ENCODE assay signal across 32 mouse cellular contexts in the genomic region with DNA sequence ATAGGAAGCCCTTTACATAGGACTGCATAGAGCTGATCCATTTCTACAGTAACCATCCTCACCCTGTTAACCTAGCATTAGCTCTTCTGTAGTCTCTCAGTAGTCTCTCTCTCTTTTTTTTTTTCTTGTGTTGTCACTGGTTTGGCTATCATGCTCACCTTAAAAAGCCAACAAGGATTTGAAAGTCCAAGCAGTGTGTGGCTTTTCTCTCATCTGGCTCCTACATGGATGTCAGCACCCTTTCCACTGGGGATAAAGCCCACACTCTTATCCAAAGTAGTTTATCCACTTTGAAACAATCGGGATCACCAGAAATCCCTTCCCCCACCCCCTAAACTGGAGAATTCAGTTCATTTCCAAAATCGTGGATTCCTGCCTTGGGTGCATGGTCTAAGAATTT. TPM values are rescaled to one million over a fixed set of nuclear protein-coding genes. Genes with fewer than 3 reads are reported as not detected.
DNase-seq lines count a peak whose midpoint lies in the region; ATAC-seq lines count a peak whose summit lies in the region.
"Had no signal": no experiment of that assay in that cellular context is flagged by ENCODE, and none has a peak within 500 bp of the region (broad histone marks: within the 10 kb centered on the region; RNA-seq: fewer than 3 reads in every experiment).

No protein-coding gene starts in this region.

- H3K4me2 ChIP-seq in heart, embryonic 12.5 days, result no peak overlapping the region
- H3K4me2 ChIP-seq in midbrain, embryonic 13.5 days (replicated peaks), result no peak overlapping the region
- H3K4me2 ChIP-seq: embryonic facial prominence, embryonic 13.5 days; forebrain, embryonic 12.5 days; forebrain, embryonic 15.5 days; heart, embryonic 15.5 days; hindbrain, embryonic 12.5 days; hindbrain, embryonic 15.5 days had no signal

- H3K27me3 ChIP-seq in heart, embryonic 12.5 days (replicated peaks), result no peaks in the 10 kb centered on the region
- H3K27me3 ChIP-seq in midbrain, embryonic 13.5 days, result no peaks in the 10 kb centered on the region
- H3K27me3 ChIP-seq: embryonic facial prominence, embryonic 13.5 days; forebrain, embryonic 12.5 days; forebrain, embryonic 15.5 days; heart, embryonic 15.5 days; hindbrain, embryonic 12.5 days; hindbrain, embryonic 15.5 days had no signal

- no peaks in the 10 kb centered on the region for H3K9me3 ChIP-seq in heart, embryonic 12.5 days (replicated peaks)
- no peaks in the 10 kb centered on the region for H3K9me3 ChIP-seq in midbrain, embryonic 13.5 days
- H3K9me3 ChIP-seq: embryonic facial prominence, embryonic 10.5 days; embryonic facial prominence, embryonic 13.5 days; forebrain, embryonic 12.5 days; forebrain, embryonic 15.5 days; heart, embryonic 15.5 days; hindbrain, embryonic 12.5 days; hindbrain, embryonic 15.5 days had no signal

- H3K4me3 ChIP-seq in heart, embryonic 12.5 days, result no peak overlapping the region
- H3K4me3 ChIP-seq in brown adipose tissue, adult 24 weeks (ENCODE audit: insufficient read depth, low read depth, low read length), result no peak overlapping the region
- no peak overlapping the region for H3K4me3 ChIP-seq in midbrain, embryonic 13.5 days (replicated peaks)
- H3K4me3 ChIP-seq: embryonic facial prominence, embryonic 10.5 days; embryonic facial prominence, embryonic 13.5 days; erythroblast, embryonic 14.5 days; forebrain, embryonic 12.5 days; forebrain, embryonic 15.5 days; heart, embryonic 15.5 days; hindbrain, embryonic 12.5 days; hindbrain, embryonic 15.5 days had no signal

- DNase-seq in heart, adult 11 months, result peak; percentile 92
- DNase-seq in heart, postnatal 14 days, result no peak
- DNase-seq in heart, adult 9 months (ENCODE audit: low spot score in 2 of 2), result peak; percentile 35 to 36
- DNase-seq: adrenal gland, adult 2 months; adrenal gland, postnatal 14 days; cerebellum, adult 11-12 months; cerebellum, adult 8-10 months; cerebellum, postnatal 10 days; cerebellum, postnatal 36 days; embryo, embryonic 11 days; gastrocnemius, postnatal 36 days; kidney, adult 2 months had no signal

- no peak overlapping the region for H3K9ac ChIP-seq in heart, embryonic 12.5 days
- no peak overlapping the region for H3K9ac ChIP-seq in midbrain, embryonic 13.5 days (replicated peaks)
- H3K9ac ChIP-seq: embryonic facial prominence, embryonic 13.5 days; forebrain, embryonic 12.5 days; forebrain, embryonic 15.5 days; heart, embryonic 15.5 days; hindbrain, embryonic 12.5 days; hindbrain, embryonic 15.5 days had no signal

- ATAC-seq in heart, embryonic 12.5 days (ENCODE audit: insufficient number of reproducible peaks, low FRiP score), result no peak
- no peak for ATAC-seq in midbrain, embryonic 13.5 days
- ATAC-seq: CD4-positive, CD25-positive, alpha-beta regulatory T cell, adult 4 months; forebrain, embryonic 15.5 days; intestine, postnatal 0 days had no signal

- no peaks in the 10 kb centered on the region for H3K4me1 ChIP-seq in heart, embryonic 12.5 days (replicated peaks)
- peaks cover 7% of the 10 kb centered on the region for H3K4me1 ChIP-seq in brown adipose tissue, adult 24 weeks (ENCODE audit: control insufficient read depth, insufficient read depth, insufficient read length, low read length)
- no peaks in the 10 kb centered on the region for H3K4me1 ChIP-seq in midbrain, embryonic 13.5 days (replicated peaks)
- H3K4me1 ChIP-seq: embryonic facial prominence, embryonic 13.5 days; forebrain, embryonic 12.5 days; forebrain, embryonic 15.5 days; heart, embryonic 15.5 days; hindbrain, embryonic 12.5 days; hindbrain, embryonic 15.5 days had no signal

- no peak overlapping the region for H3K27ac ChIP-seq in heart, embryonic 12.5 days (ENCODE audit: poor library complexity, severe bottlenecking)
- peak overlapping the region; percentile 78; the same call in 1 of the 2 replicates for H3K27ac ChIP-seq in brown adipose tissue, adult 24 weeks (replicated peaks; ENCODE audit: low read depth, low read length)
- H3K27ac ChIP-seq in midbrain, embryonic 13.5 days, result no peak overlapping the region
- H3K27ac ChIP-seq: embryonic facial prominence, embryonic 10.5 days; embryonic facial prominence, embryonic 13.5 days; forebrain, embryonic 12.5 days; forebrain, embryonic 15.5 days; heart, embryonic 15.5 days; hindbrain, embryonic 12.5 days; hindbrain, embryonic 15.5 days had no signal

- WGBS in heart, embryonic 12.5 days, result 41% methylated on average over 2 of the region's 2 CpGs
- WGBS in midbrain, embryonic 13.5 days, result 71% methylated on average over 2 of the region's 2 CpGs

- intact Hi-C loops in heart, postnatal 14 days (cut with DNase I), result no loop called here

- no peaks in the 10 kb centered on the region for H3K36me3 ChIP-seq in heart, embryonic 12.5 days
- H3K36me3 ChIP-seq in midbrain, embryonic 13.5 days, result no peaks in the 10 kb centered on the region
- H3K36me3 ChIP-seq: embryonic facial prominence, embryonic 10.5 days; embryonic facial prominence, embryonic 13.5 days; forebrain, embryonic 12.5 days; forebrain, embryonic 15.5 days; heart, embryonic 15.5 days; hindbrain, embryonic 12.5 days; hindbrain, embryonic 15.5 days had no signal

RNA-seq across cellular contexts. Expression of a gene that starts 6.7 kb away (rescaled TPM):
- total RNA-seq in heart, postnatal 14 days (2021), result not detected
- polyA plus RNA-seq in heart, embryonic 12.5 days (2016; fragmentation: Nextera tagmentation; extraction: Ambion mirVana), result not detected in 2 replicates
- not detected in 2 replicates for polyA plus RNA-seq in brown adipose tissue, adult 24 weeks (2012; ENCODE audit: insufficient read depth, insufficient read length, missing spikeins)
- not detected in 2 replicates for polyA plus RNA-seq in midbrain, embryonic 13.5 days (2015; fragmentation: Nextera tagmentation; extraction: Ambion mirVana)
- total RNA-seq: adrenal gland, adult 2 months; adrenal gland, postnatal 14 days; adrenal gland, postnatal 4 days; gastrocnemius, postnatal 36 days; granulocyte monocyte progenitor cell, adult 5-6 weeks; heart, postnatal 25 days; hematopoietic stem cell, adult 5-6 weeks; MEL had no signal
- polyA plus RNA-seq: adrenal gland, adult 2 months; C2C12; CD4-positive, CD25-positive, alpha-beta regulatory T cell, adult 4 months; cortical plate, adult 2 months; embryonic facial prominence, embryonic 10.5 days; erythroblast, embryonic 14.5 days; forebrain, embryonic 15.5 days; heart, embryonic 15.5 days; hindbrain, embryonic 12.5 days; hindbrain, embryonic 15.5 days; intestine, postnatal 0 days; kidney, adult 2 months had no signal

RNA-seq across cellular contexts. Expression of a gene that starts 32.1 kb away (rescaled TPM):
- 10 to 100 TPM in 1 of 2 experiments, 1 to 10 TPM in 1; 8.7 to 22.0 TPM for total RNA-seq in heart, postnatal 14 days (2021)
- 1.4 and 1.6 TPM in 2 replicates for polyA plus RNA-seq in heart, embryonic 12.5 days (2016; fragmentation: Nextera tagmentation; extraction: Ambion mirVana)
- 9.7 and 11.8 TPM in 2 replicates for polyA plus RNA-seq in brown adipose tissue, adult 24 weeks (2012; ENCODE audit: insufficient read depth, insufficient read length, missing spikeins)
- 0.13 TPM in 1 of 2 replicates, not detected in the other for polyA plus RNA-seq in midbrain, embryonic 13.5 days (2015; fragmentation: Nextera tagmentation; extraction: Ambion mirVana)
- total RNA-seq: granulocyte monocyte progenitor cell, adult 5-6 weeks; hematopoietic stem cell, adult 5-6 weeks; MEL had no signal
- polyA plus RNA-seq: C2C12; CD4-positive, CD25-positive, alpha-beta regulatory T cell, adult 4 months; embryonic facial prominence, embryonic 10.5 days; erythroblast, embryonic 14.5 days; forebrain, embryonic 12.5 days; hindbrain, embryonic 12.5 days had no signal

RNA-seq across cellular contexts. Expression of a gene that starts 53.7 kb away (rescaled TPM):
- total RNA-seq in heart, postnatal 14 days (2021), result under 1 TPM in 1 of 2 experiments, not detected in 1; 0.53 TPM
- polyA plus RNA-seq in heart, embryonic 12.5 days (2016; fragmentation: Nextera tagmentation; extraction: Ambion mirVana), result not detected in 2 replicates
- polyA plus RNA-seq in brown adipose tissue, adult 24 weeks (2012; ENCODE audit: insufficient read depth, insufficient read length, missing spikeins), result not detected in 2 replicates
- polyA plus RNA-seq in midbrain, embryonic 13.5 days (2015; fragmentation: Nextera tagmentation; extraction: Ambion mirVana), result not detected in 2 replicates
- total RNA-seq: gastrocnemius, postnatal 36 days; granulocyte monocyte progenitor cell, adult 5-6 weeks; heart, postnatal 25 days; hematopoietic stem cell, adult 5-6 weeks; MEL had no signal
- polyA plus RNA-seq: adrenal gland, adult 2 months; C2C12; CD4-positive, CD25-positive, alpha-beta regulatory T cell, adult 4 months; cortical plate, adult 2 months; embryonic facial prominence, embryonic 10.5 days; embryonic facial prominence, embryonic 13.5 days; erythroblast, embryonic 14.5 days; forebrain, embryonic 12.5 days; forebrain, embryonic 15.5 days; hindbrain, embryonic 12.5 days; hindbrain, embryonic 15.5 days; intestine, postnatal 0 days had no signal

Comparison
In these comparisons a context has a peak if more than half of its experiments do, and no peak if none do; other contexts are left out.
1. DNase-seq: peak in heart, adult 11 months (single experiment) and heart, adult 9 months (2 of 2); none in heart, postnatal 14 days (0 of 2).